Mouse (Mus musculus) lung, embryonic 16.5 days (tissue): ENCODE measurements around the gene Rsph3a. TPM values are rescaled to one million over a fixed set of nuclear protein-coding genes. Genes with fewer than 3 reads are reported as not detected.

Experiments
- ATAC-seq: fragments of 200-750 bp; cut with Nextera tagmentation; 2 replicates; pipeline ENCODE4 v1.8.0; 2017; ENCODE audit warnings: low read depth, mild to moderate bottlenecking, moderate library complexity
- H3K27ac ChIP-seq: fragments of 300-500 bp; sonication (generic); 2 replicates; pipeline ENCODE4 v1.5.1; 2014; ENCODE audit warnings: mild to moderate bottlenecking, control low read depth, low read length
- H3K27me3 ChIP-seq: fragments of 300-500 bp; sonication (generic); 2 replicates; pipeline ENCODE4 v1.6.1; 2014; ENCODE audit warnings: low read depth, low read length, mixed read lengths; ENCODE audit not compliant: control insufficient read depth, insufficient read depth
- H3K36me3 ChIP-seq: fragments of 300-500 bp; sonication (generic); 2 replicates; pipeline ENCODE4 v1.6.1; 2014; ENCODE audit warnings: low read length; ENCODE audit not compliant: control insufficient read depth, insufficient read depth
- H3K4me1 ChIP-seq: fragments of 300-500 bp; sonication (generic); replicated peaks from 2 replicates; pipeline ENCODE4 v1.6.1; 2014; ENCODE audit warnings: low read length, mixed read lengths; ENCODE audit not compliant: control insufficient read depth, insufficient read depth
- H3K4me2 ChIP-seq: fragments of 300-500 bp; sonication (generic); 2 replicates; pipeline ENCODE4 v1.6.1; 2014; ENCODE audit warnings: low read depth, low read length, control low read depth
- H3K4me3 ChIP-seq: fragments of 300-500 bp; sonication (generic); 2 replicates; pipeline ENCODE4 v1.5.1; 2014; ENCODE audit warnings: mild to moderate bottlenecking, low read length, control low read depth
- H3K9ac ChIP-seq: fragments of 300-500 bp; sonication (generic); 2 replicates; pipeline ENCODE4 v1.6.1; 2014; ENCODE audit warnings: low read length, control low read depth
- H3K9me3 ChIP-seq: fragments of 300-500 bp; sonication (generic); 2 replicates; pipeline ENCODE4 v1.6.1; 2016; ENCODE audit warnings: low read length; ENCODE audit not compliant: control insufficient read depth
- WGBS: fragments of 180-500 bp; shearing (Covaris S2); extraction: QIAGEN DNeasy Blood & Tissue Kit; methylation state at CpG from one replicate; pipeline ENCODE4 v1.1.7; 2014; 5-methylcytosine and 5-hydroxymethylcytosine counted together
- polyA plus RNA-seq: library from polyadenylated mRNA; unstranded; fragments of >200 nt; fragmentation: Nextera tagmentation; extraction: Ambion mirVana; gene quantifications from 2 replicates; pipeline ENCODE4 v1.2.1, GENCODE M21; 2015

Gene Rsph3a
- polyA plus RNA-seq, 1 experiment from 2014 or later = 57.6 TPM

GRCm38 (mm10) chr17:7905936-7906685 lies 39.3 kb upstream of the Rsph3a start:
- H3K9me3 ChIP-seq = peaks cover 1% of the 10 kb centered on the region; the same call in 1 of the 2 replicates
- 29% methylated on average over 4 of the region's 4 CpGs for WGBS
- ATAC-seq = no peak

GRCm38 (mm10) chr17:7914596-7915227 lies 30.7 kb upstream of the Rsph3a start:
- H3K4me3 ChIP-seq = no peak overlapping the region
- H3K9ac ChIP-seq = no peak overlapping the region
- no peak overlapping the region for H3K27ac ChIP-seq
- H3K9me3 ChIP-seq = peaks cover 3% of the 10 kb centered on the region; the same call in 1 of the 2 replicates
- no peaks in the 10 kb centered on the region for H3K4me1 ChIP-seq
- WGBS = 70% methylated on average over 2 of the region's 2 CpGs
- H3K27me3 ChIP-seq = no peaks in the 10 kb centered on the region
- no peaks in the 10 kb centered on the region for H3K36me3 ChIP-seq
- no peak for ATAC-seq
- H3K4me2 ChIP-seq = no peak overlapping the region

More at GRCm38 (mm10) chr17:7905936-7906685, 39.3 kb upstream of the Rsph3a start:
- H3K4me1 ChIP-seq = no peaks in the 10 kb centered on the region
- H3K36me3 ChIP-seq = no peaks in the 10 kb centered on the region
- H3K9ac ChIP-seq = no peak overlapping the region
- no peaks in the 10 kb centered on the region for H3K27me3 ChIP-seq
- H3K4me2 ChIP-seq = no peak overlapping the region
- H3K4me3 ChIP-seq = no peak overlapping the region
- H3K27ac ChIP-seq = no peak overlapping the region

GRCm38 (mm10) chr17:7915791-7916190 lies 29.6 kb upstream of the Rsph3a start:
- H3K9me3 ChIP-seq = peaks cover 3% of the 10 kb centered on the region; the same call in 1 of the 2 replicates
- no peak overlapping the region for H3K4me3 ChIP-seq
- H3K27ac ChIP-seq = no peak overlapping the region
- no peaks in the 10 kb centered on the region for H3K27me3 ChIP-seq
- no peaks in the 10 kb centered on the region for H3K4me1 ChIP-seq
- H3K36me3 ChIP-seq = no peaks in the 10 kb centered on the region
- no peak overlapping the region for H3K9ac ChIP-seq
- no peak for ATAC-seq
- H3K4me2 ChIP-seq = no peak overlapping the region
- WGBS = 70% methylated on average over 9 of the region's 9 CpGs

DNA sequence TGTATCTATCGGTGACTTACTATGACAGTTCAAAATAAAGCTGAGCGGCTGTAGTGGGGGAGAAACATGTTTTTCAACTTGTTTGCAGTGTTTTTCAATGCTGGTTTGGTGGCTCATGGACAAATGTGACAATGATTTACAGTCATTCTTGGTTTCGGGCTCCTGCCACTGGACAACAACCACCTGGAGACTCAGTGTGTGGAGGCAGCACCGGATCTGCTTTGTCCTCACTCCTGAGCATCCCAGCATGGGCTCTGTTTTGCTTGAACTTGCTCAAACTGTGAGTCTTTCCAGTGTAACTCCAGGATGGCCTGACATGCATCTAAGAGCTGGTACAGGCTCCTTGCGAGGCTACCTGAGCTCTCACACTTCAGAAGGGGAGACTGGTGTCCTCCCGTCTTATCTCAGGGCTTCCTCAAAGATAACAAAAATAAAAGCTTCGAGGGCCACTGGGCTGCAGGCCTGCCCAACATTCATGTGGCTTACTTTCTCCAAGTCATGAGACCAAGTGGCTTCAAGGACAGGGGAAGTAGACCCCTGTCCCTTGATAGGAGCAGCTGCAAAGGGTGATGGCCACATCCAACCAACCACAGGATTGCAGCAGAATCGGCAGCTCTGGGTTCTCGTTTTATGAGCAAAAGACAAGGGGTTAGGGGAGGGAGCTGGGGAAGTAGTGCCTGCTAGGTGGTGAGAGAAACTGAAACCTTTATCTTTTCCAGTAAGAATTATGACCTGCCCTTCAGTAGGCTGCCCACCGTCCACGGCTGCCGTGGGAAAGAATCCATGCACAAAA lies 28.4 kb upstream of the Rsph3a start:
- Histone ChIP-seq H3K4me2 (no peak overlapping the region), H3K27ac (no peak overlapping the region), H3K36me3 (no peaks in the 10 kb centered on the region), H3K4me1 (no peaks in the 10 kb centered on the region), H3K4me3 (no peak overlapping the region), H3K27me3 (no peaks in the 10 kb centered on the region), H3K9me3 (no peaks in the 10 kb centered on the region), H3K9ac (no peak overlapping the region)
- no peak for ATAC-seq
- 38% methylated on average over 12 of the region's 12 CpGs for WGBS

GRCm38 (mm10) chr17:7918355-7918754 lies 27.1 kb upstream of the Rsph3a start:
- H3K4me2 ChIP-seq = no peak overlapping the region
- no peak overlapping the region for H3K9ac ChIP-seq
- 79% methylated on average over 2 of the region's 2 CpGs for WGBS
- H3K4me1 ChIP-seq = peaks cover 2% of the 10 kb centered on the region; the same call in 1 of the 2 replicates
- no peaks in the 10 kb centered on the region for H3K27me3 ChIP-seq
- no peak overlapping the region for H3K4me3 ChIP-seq
- ATAC-seq = no peak
- no peak overlapping the region for H3K27ac ChIP-seq
- no peaks in the 10 kb centered on the region for H3K9me3 ChIP-seq
- no peaks in the 10 kb centered on the region for H3K36me3 ChIP-seq

GRCm38 (mm10) chr17:7919209-7919608 lies 26.2 kb upstream of the Rsph3a start:
- no peaks in the 10 kb centered on the region for H3K36me3 ChIP-seq
- no peak overlapping the region for H3K27ac ChIP-seq
- whole genome bisulfite sequencing = 51% methylated on average over 2 of the region's 2 CpGs
- H3K4me1 ChIP-seq = peaks cover 5% of the 10 kb centered on the region; the same call in 1 of the 2 replicates
- H3K27me3 ChIP-seq = no peaks in the 10 kb centered on the region
- ATAC-seq = no peak
- no peak overlapping the region for H3K4me2 ChIP-seq
- H3K9ac ChIP-seq = no peak overlapping the region
- no peaks in the 10 kb centered on the region for H3K9me3 ChIP-seq
- H3K4me3 ChIP-seq = no peak overlapping the region

GRCm38 (mm10) chr17:7922564-7922963 lies 22.9 kb upstream of the Rsph3a start:
- no peak overlapping the region for H3K27ac ChIP-seq
- no peak overlapping the region for H3K4me2 ChIP-seq
- no peaks in the 10 kb centered on the region for H3K9me3 ChIP-seq
- no peaks in the 10 kb centered on the region for H3K27me3 ChIP-seq
- H3K9ac ChIP-seq = no peak overlapping the region
- H3K4me1 ChIP-seq = peaks cover 14% of the 10 kb centered on the region; the same call in 1 of the 2 replicates
- H3K4me3 ChIP-seq = no peak overlapping the region
- H3K36me3 ChIP-seq = no peaks in the 10 kb centered on the region
- WGBS = 57% methylated on average over 5 of the region's 5 CpGs
- ATAC-seq = peak; percentile 15; the same call in 1 of the 2 replicates

- ATAC-seq = peak; percentile 74
- Histone ChIP-seq H3K4me3 (no peak overlapping the region), H3K36me3 (no peaks in the 10 kb centered on the region), H3K9me3 (no peaks in the 10 kb centered on the region), H3K27ac (no peak overlapping the region), H3K4me1 (peaks cover 14% of the 10 kb centered on the region; the same call in 1 of the 2 replicates), H3K4me2 (no peak overlapping the region), H3K9ac (no peak overlapping the region), H3K27me3 (no peaks in the 10 kb centered on the region)
- WGBS = 60% methylated on average over 13 of the region's 13 CpGs
Observed at GRCm38 (mm10) chr17:7924185-7924725, 21.2 kb upstream of the Rsph3a start.
